Mouse (Mus musculus) thymus, adult 2 months (tissue): ENCODE results near the gene Oser1.

ENCODE experiments used
- CTCF ChIP-seq: fragments of 200-500 bp; IDR thresholded peaks from 2 replicates; pipeline ENCODE4 v1.5.1; 2012; ENCODE audit warnings: mild to moderate bottlenecking, control low read depth, low read length, moderate library complexity, borderline replicate concordance; ENCODE audit not compliant: control insufficient read depth, poor library complexity, insufficient read depth; ENCODE audit errors: extremely low read depth
- POLR2A ChIP-seq: fragments of 200-500 bp; IDR thresholded peaks from 2 replicates; pipeline ENCODE4 v1.6.1; 2012; ENCODE audit warnings: mild to moderate bottlenecking, low read length, control low read depth, moderate library complexity; ENCODE audit not compliant: control insufficient read depth, poor library complexity, insufficient read depth; ENCODE audit errors: extremely low read depth

DNA sequence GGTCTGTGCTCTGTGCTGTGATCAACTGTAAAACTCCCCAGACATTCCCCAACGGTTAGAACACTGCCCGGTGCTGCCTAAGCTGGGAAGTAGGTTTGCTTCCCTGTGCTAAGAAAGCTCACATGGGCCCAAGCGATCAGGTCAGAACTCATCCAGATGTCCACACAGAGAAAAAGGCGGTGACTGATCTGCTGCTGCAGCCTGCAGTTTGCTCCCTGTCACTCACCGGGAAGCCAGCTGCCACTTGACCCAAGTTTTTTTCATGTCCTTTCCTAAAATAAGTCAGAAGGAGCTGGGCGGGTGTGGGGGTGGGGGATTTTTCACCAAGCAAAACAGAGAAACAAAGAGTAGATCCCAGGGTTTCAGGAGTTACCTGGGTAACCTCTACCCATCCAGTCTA lies 40.1 kb upstream of the Oser1 start:
- TF ChIP-seq CTCF (no peak), POLR2A (no peak)
